Mouse (Mus musculus) thymus, postnatal 36 days (tissue): Measurements from ENCODE around the gene Mboat7.

ENCODE experiments used
- DNase-seq, 2 experiments: peaks; one replicate each; pipeline ENCODE4 v3.0.0; 2022; ENCODE audit warnings: mixed read lengths in 2 of 2

Mboat7 gene

GRCm38 (mm10) chr7:3692382-3692986 is 839 bp downstream of the Mboat7 start, which contains the start of gene Tsen34:
Gene Tsen34 (plus strand): TSS chr7:3692863.
- DNase-seq, result no peak

GRCm38 (mm10) chr7:3691919-3692318 is 1.4 kb downstream of the Mboat7 start:
- DNase-seq, result no peak

- DNase-seq, result no peak
Measured at GRCm38 (mm10) chr7:3685400-3686187, 7.7 kb downstream of the Mboat7 start.

GRCm38 (mm10) chr7:3684698-3685097 is 8.6 kb downstream of the Mboat7 start:
- DNase-seq, result no peak

GRCm38 (mm10) chr7:3683908-3684550 is 9.3 kb downstream of the Mboat7 start:
- no peak for DNase-seq

GRCm38 (mm10) chr7:3677342-3677741 is 16.0 kb downstream of the Mboat7 start, which contains the start of gene Tmc4:
Gene Tmc4 (minus strand): TSS chr7:3677553.
- peak in 1 of 2 experiments; percentile 8 for DNase-seq

- no peak for DNase-seq
Measured at GRCm38 (mm10) chr7:3676371-3676770, 17.0 kb downstream of the Mboat7 start.

- DNase-seq, result no peak
Measured at GRCm38 (mm10) chr7:3675228-3675548, 18.1 kb downstream of the Mboat7 start.

GRCm38 (mm10) chr7:3674507-3675227 is 18.7 kb downstream of the Mboat7 start:
- peak; percentile 79 to 82 for DNase-seq

GRCm38 (mm10) chr7:3666921-3667391 is 26.4 kb downstream of the Mboat7 start:
- no peak for DNase-seq

- DNase-seq, result peak; percentile 88 to 92
Measured at GRCm38 (mm10) chr7:3665215-3666114, 27.9 kb downstream of the Mboat7 start, which contains the start of gene Leng1. Gene Leng1 (minus strand): TSS chr7:3665840.

GRCm38 (mm10) chr7:3664524-3665214 is 28.7 kb downstream of the Mboat7 start:
- DNase-seq, result no peak

GRCm38 (mm10) chr7:3658578-3658977 is 34.7 kb downstream of the Mboat7 start:
- no peak for DNase-seq

- DNase-seq, result no peak
Measured at GRCm38 (mm10) chr7:3656966-3657365, 36.4 kb downstream of the Mboat7 start.

- DNase-seq, result no peak
Measured at GRCm38 (mm10) chr7:3646641-3647040, 46.7 kb downstream of the Mboat7 start.

- DNase-seq, result no peak
Measured at GRCm38 (mm10) chr7:3646188-3646587, 47.1 kb downstream of the Mboat7 start.

GRCm38 (mm10) chr7:3645488-3646025 is 47.8 kb downstream of the Mboat7 start:
- no peak for DNase-seq

GRCm38 (mm10) chr7:3644672-3645487 is 48.4 kb downstream of the Mboat7 start, which contains the start of gene Cnot3:
Gene Cnot3 (plus strand): TSS chr7:3645268.
- DNase-seq, result peak; percentile 95 to 99

GRCm38 (mm10) chr7:3644348-3644671 is 49.0 kb downstream of the Mboat7 start:
- DNase-seq, result peak; percentile 93 to 94

GRCm38 (mm10) chr7:3643843-3644242 is 49.5 kb downstream of the Mboat7 start:
- DNase-seq, result no peak
